Mouse (Mus musculus) forebrain, postnatal 0 days (tissue): Measurements from ENCODE around the gene Slc30a3. TPM values are rescaled to one million over a fixed set of nuclear protein-coding genes. Genes with fewer than 3 reads are reported as not detected.

Source experiments
- ATAC-seq: fragments of 200-750 bp; cut with Nextera tagmentation; 2 replicates; pipeline ENCODE4 v1.8.0; 2017; ENCODE audit warnings: mild to moderate bottlenecking, moderate library complexity
- DNase-seq: peaks from one replicate; pipeline ENCODE4 v3.0.0-alpha.2; 2015
- H3K27ac ChIP-seq: fragments of 300-500 bp; sonication (generic); 2 replicates; pipeline ENCODE4 v1.5.1; 2014; ENCODE audit warnings: low read depth, mild to moderate bottlenecking, antibody characterized with exemption, low read length, moderate library complexity, mixed read lengths
- H3K27me3 ChIP-seq: fragments of 300-500 bp; sonication (generic); 2 replicates; pipeline ENCODE4 v1.6.1; 2014; ENCODE audit warnings: mild to moderate bottlenecking, low read length, mixed read lengths; ENCODE audit not compliant: insufficient read depth
- H3K36me3 ChIP-seq: fragments of 300-500 bp; sonication (generic); 2 replicates; pipeline ENCODE4 v1.6.1; 2014; ENCODE audit warnings: mild to moderate bottlenecking, moderate library complexity; ENCODE audit not compliant: insufficient read depth
- H3K4me1 ChIP-seq: fragments of 300-500 bp; sonication (generic); 2 replicates; pipeline ENCODE4 v1.6.1; 2014; ENCODE audit warnings: antibody characterized with exemption; ENCODE audit not compliant: insufficient read depth
- H3K4me2 ChIP-seq: fragments of 300-500 bp; sonication (generic); 2 replicates; pipeline ENCODE4 v1.6.1; 2014; ENCODE audit warnings: low read depth, mild to moderate bottlenecking, moderate library complexity
- H3K4me3 ChIP-seq: fragments of 300-500 bp; sonication (generic); 2 replicates; pipeline ENCODE4 v1.5.1; 2014; ENCODE audit warnings: low read depth, low read length, mixed read lengths
- H3K9ac ChIP-seq: fragments of 300-500 bp; sonication (generic); 2 replicates; pipeline ENCODE4 v1.6.1; 2014; ENCODE audit warnings: mild to moderate bottlenecking
- H3K9me3 ChIP-seq: fragments of 300-500 bp; sonication (generic); 2 replicates; pipeline ENCODE4 v1.6.1; 2016; ENCODE audit warnings: low read length
- CTCF ChIP-seq: sonication (generic); IDR thresholded peaks from 2 replicates; pipeline ENCODE4 v1.5.1; 2016; ENCODE audit warnings: antibody characterized with exemption, control low read depth, low read depth
- WGBS: fragments of 180-500 bp; shearing (Covaris S2); extraction: QIAGEN DNeasy Blood & Tissue Kit; methylation state at CpG from one replicate; pipeline ENCODE4 v1.1.7; 2014; 5-methylcytosine and 5-hydroxymethylcytosine counted together
- polyA plus RNA-seq: library from polyadenylated mRNA; unstranded; fragments of >200 nt; fragmentation: Nextera tagmentation; extraction: Ambion mirVana; gene quantifications from 2 replicates; pipeline ENCODE4 v1.2.1, GENCODE M21; 2015
- total RNA-seq: library from RNA; depleted of rRNA; stranded (reverse); fragments of >200 nt; gene quantifications from 2 replicates; pipeline ENCODE4 v1.2.3, GENCODE M21; 2014

Gene Slc30a3
- total and polyA plus RNA-seq, 2 experiments from 2014 or later: 2.8 to 4.5 TPM

- 0 out of 2 replicates have a peak, but pooled peaks have one; percentile 7 for TF ChIP-seq CTCF
- peaks cover 49% of the 10 kb centered on the region for H3K27me3 ChIP-seq
- H3K27ac ChIP-seq: no peak within 1 kb of the TSS
- 0 out of 2 replicates have a peak within 1 kb of the TSS, but pooled peaks have one; percentile 10 for H3K9ac ChIP-seq
- H3K4me3 ChIP-seq: peak within 1 kb of the TSS; percentile 33
- DNase-seq (no peak), ATAC-seq (peak; percentile 14; the same call in 1 of the 2 replicates)
- no peaks in the 10 kb centered on the region for H3K9me3 ChIP-seq
- peaks cover 5% of the 10 kb centered on the region; the same call in 1 of the 2 replicates for H3K36me3 ChIP-seq
- H3K4me1 ChIP-seq: peaks cover 15% of the 10 kb centered on the region
- 2% methylated on average over 52 of the region's 52 CpGs for WGBS
- H3K4me2 ChIP-seq: peak within 1 kb of the TSS; percentile 63
Measured at GRCm38 (mm10) chr5:31138241-31138967, 30.4 kb upstream of the Slc30a3 start, which contains the start of gene Ucn. Gene Ucn (minus strand): TSS chr5:31138829.

DNA sequence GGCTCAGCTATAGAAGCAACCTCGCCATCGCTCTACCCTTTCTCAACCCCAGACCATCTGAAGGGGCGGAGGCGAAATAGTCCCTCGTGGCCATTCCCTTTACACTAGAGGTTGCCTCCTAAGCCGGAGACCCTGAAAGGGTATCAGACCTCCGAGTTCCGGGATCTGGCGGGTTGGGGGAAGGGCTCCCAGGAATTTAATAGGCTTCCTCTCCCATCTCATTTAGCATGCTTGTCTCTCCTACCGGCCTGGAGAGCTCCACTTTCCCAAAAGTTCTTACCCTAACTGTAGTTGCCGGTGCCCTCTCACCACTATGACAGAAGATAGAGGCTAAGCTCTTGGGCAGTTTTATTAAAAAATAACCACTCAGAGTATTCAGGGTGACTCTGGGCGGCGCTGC lies 29.6 kb upstream of the Slc30a3 start:
- peak overlapping the region; percentile 63 for H3K4me2 ChIP-seq
- H3K36me3 ChIP-seq: peaks cover 5% of the 10 kb centered on the region; the same call in 1 of the 2 replicates
- TF ChIP-seq CTCF: no peak
- no peak for ATAC-seq
- H3K4me1 ChIP-seq: peaks cover 15% of the 10 kb centered on the region
- DNase-seq: no peak
- H3K4me3 ChIP-seq: peak overlapping the region; percentile 33
- under 1% methylated on average over 13 of the region's 13 CpGs for WGBS
- 0 out of 2 replicates have a peak overlapping the region, but pooled peaks have one; percentile 10 for H3K9ac ChIP-seq
- no peaks in the 10 kb centered on the region for H3K9me3 ChIP-seq
- H3K27me3 ChIP-seq: peaks cover 49% of the 10 kb centered on the region
- H3K27ac ChIP-seq: no peak overlapping the region

DNA sequence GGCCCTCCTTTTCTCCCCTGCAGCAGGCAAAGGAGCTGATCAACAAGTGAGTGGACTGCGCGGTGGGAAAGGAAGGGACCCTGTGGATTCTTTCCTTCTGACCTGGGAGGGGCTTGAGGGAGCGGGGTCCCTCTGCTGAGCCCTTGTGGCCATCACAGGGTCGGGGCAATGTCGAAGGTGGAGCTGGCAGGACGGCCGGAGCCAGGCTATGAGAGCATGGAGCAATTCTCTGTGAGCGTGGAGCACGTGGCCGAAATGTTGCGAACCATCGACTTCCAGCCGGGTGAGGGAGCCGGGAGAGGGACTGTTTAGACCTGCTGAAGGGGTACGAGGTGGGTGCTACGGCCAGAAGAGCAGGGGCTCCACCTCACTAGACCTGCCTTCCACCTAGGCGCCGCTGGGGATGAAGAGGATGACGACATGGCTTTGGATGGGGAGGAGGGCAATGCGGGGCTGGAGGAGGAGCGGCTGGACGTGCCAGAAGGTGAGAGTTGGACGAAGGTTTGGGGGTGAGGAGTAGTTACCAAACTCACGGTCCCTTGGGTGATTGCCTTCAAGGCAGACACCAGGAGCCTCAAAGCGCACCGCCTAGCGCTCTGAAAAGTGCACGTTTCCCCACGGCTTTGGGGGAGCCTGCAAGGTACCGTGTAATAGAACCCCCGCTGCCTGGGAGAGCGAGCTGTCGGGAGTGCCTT lies 28.8 kb upstream of the Slc30a3 start:
- Histone ChIP-seq H3K4me2 (peak overlapping the region; percentile 63), H3K27me3 (peaks cover 49% of the 10 kb centered on the region), H3K9ac (no peak overlapping the region), H3K4me1 (peaks cover 15% of the 10 kb centered on the region), H3K4me3 (peak overlapping the region; percentile 33), H3K9me3 (no peaks in the 10 kb centered on the region), H3K36me3 (peaks cover 5% of the 10 kb centered on the region; the same call in 1 of the 2 replicates), H3K27ac (no peak overlapping the region)
- TF ChIP-seq CTCF: no peak; the same call in 1 of the 2 replicates
- 1% methylated on average over 33 of the region's 33 CpGs for WGBS
- ATAC-seq (peak; percentile 6; the same call in 1 of the 2 replicates), DNase-seq (no peak)

GRCm38 (mm10) chr5:31126050-31126449 lies 18.0 kb upstream of the Slc30a3 start:
- Histone ChIP-seq H3K36me3 (no peaks in the 10 kb centered on the region), H3K9me3 (no peaks in the 10 kb centered on the region), H3K4me3 (no peak overlapping the region), H3K4me2 (no peak overlapping the region), H3K4me1 (no peaks in the 10 kb centered on the region), H3K27ac (no peak overlapping the region), H3K27me3 (no peaks in the 10 kb centered on the region), H3K9ac (no peak overlapping the region)
- ATAC-seq: no peak
- no peak for TF ChIP-seq CTCF
- no peak for DNase-seq
- WGBS: 38% methylated on average over 5 of the region's 5 CpGs

GRCm38 (mm10) chr5:31123481-31123880 lies 15.4 kb upstream of the Slc30a3 start:
- Histone ChIP-seq H3K9ac (no peak overlapping the region), H3K4me2 (no peak overlapping the region), H3K4me1 (no peaks in the 10 kb centered on the region), H3K4me3 (no peak overlapping the region), H3K36me3 (no peaks in the 10 kb centered on the region), H3K9me3 (no peaks in the 10 kb centered on the region), H3K27me3 (no peaks in the 10 kb centered on the region), H3K27ac (no peak overlapping the region)
- 41% methylated on average over 2 of the region's 2 CpGs for WGBS
- TF ChIP-seq CTCF: no peak
- ATAC-seq (no peak), DNase-seq (no peak)

DNA sequence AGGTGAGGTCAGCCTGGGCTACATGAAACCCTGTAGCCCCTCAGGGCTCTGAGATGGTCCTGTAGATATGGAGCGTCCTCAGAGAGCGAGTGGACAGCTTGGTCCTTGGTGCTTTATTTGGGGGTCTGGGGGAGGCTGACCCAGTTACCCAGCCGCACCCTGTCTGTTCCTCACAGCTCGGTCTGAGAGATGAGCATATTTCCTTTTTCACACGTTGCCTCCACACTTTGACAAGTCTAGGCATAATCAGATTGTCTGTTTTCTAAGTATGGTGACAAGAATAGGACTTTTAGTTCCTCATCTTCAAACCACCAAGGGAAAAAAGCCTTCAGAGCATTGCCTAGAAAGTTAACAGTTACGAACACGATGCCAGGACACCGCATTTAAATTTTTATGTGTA lies 13.1 kb upstream of the Slc30a3 start:
- H3K4me1 ChIP-seq: no peaks in the 10 kb centered on the region
- H3K9ac ChIP-seq: no peak overlapping the region
- H3K9me3 ChIP-seq: no peaks in the 10 kb centered on the region
- DNase-seq: no peak
- H3K36me3 ChIP-seq: no peaks in the 10 kb centered on the region
- H3K4me2 ChIP-seq: no peak overlapping the region
- WGBS: 82% methylated on average over 8 of the region's 8 CpGs
- peak; percentile 27; the same call in 1 of the 2 replicates for ATAC-seq
- no peak overlapping the region for H3K4me3 ChIP-seq
- TF ChIP-seq CTCF: no peak
- H3K27ac ChIP-seq: no peak overlapping the region
- no peaks in the 10 kb centered on the region; the same call in 1 of the 2 replicates for H3K27me3 ChIP-seq

DNA sequence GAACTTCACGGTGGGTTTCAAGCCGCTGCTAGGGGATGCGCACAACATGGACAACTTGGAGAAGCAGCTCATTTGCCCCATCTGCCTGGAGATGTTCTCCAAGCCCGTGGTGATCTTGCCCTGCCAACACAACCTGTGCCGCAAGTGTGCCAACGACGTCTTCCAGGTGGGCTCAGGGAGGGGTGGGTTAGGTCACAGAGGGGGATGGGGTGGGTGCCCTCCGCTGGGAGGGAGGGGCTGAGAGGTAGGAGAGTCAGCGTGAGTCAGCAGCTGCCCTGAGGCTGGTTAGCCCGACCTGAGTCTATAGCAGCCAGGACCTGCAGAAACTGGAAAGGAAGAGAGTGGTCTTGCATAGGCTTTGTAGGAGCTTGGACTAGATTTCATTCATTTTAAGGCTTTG lies 8.9 kb upstream of the Slc30a3 start:
- no peak overlapping the region for H3K4me3 ChIP-seq
- H3K9me3 ChIP-seq: no peaks in the 10 kb centered on the region
- no peaks in the 10 kb centered on the region for H3K4me1 ChIP-seq
- H3K36me3 ChIP-seq: no peaks in the 10 kb centered on the region
- WGBS: 36% methylated on average over 10 of the region's 10 CpGs
- no peaks in the 10 kb centered on the region; the same call in 1 of the 2 replicates for H3K27me3 ChIP-seq
- no peak overlapping the region for H3K9ac ChIP-seq
- ATAC-seq: no peak
- DNase-seq: no peak
- no peak overlapping the region for H3K27ac ChIP-seq
- no peak for TF ChIP-seq CTCF
- no peak overlapping the region for H3K4me2 ChIP-seq
